Mouse (Mus musculus) neural tube, embryonic 12.5 days (tissue): ENCODE measurements around the gene Praf2. TPM values are rescaled to one million over a fixed set of nuclear protein-coding genes. Genes with fewer than 3 reads are reported as not detected.

Source experiments
- ATAC-seq: fragments of 200-750 bp; cut with Nextera tagmentation; 2 replicates; pipeline ENCODE4 v1.8.0; 2017; ENCODE audit warnings: low read depth, mild to moderate bottlenecking, moderate TSS enrichment, moderate library complexity; ENCODE audit not compliant: low FRiP score
- H3K27ac ChIP-seq: fragments of 300-500 bp; sonication (generic); 2 replicates; pipeline ENCODE4 v1.5.1; 2016
- H3K27me3 ChIP-seq: fragments of 300-500 bp; sonication (generic); replicated peaks from 2 replicates; pipeline ENCODE4 v1.6.1; 2016; ENCODE audit warnings: mild to moderate bottlenecking
- H3K36me3 ChIP-seq: fragments of 300-500 bp; sonication (generic); 2 replicates; pipeline ENCODE4 v1.6.1; 2016; ENCODE audit warnings: mild to moderate bottlenecking
- H3K4me1 ChIP-seq: fragments of 300-500 bp; sonication (generic); 2 replicates; pipeline ENCODE4 v1.6.1; 2016
- H3K4me2 ChIP-seq: fragments of 300-500 bp; sonication (generic); replicated peaks from 2 replicates; pipeline ENCODE4 v1.6.1; 2016; ENCODE audit warnings: mild to moderate bottlenecking
- H3K4me3 ChIP-seq: fragments of 300-500 bp; sonication (generic); 2 replicates; pipeline ENCODE4 v1.5.1; 2016
- H3K9ac ChIP-seq: fragments of 300-500 bp; sonication (generic); 2 replicates; pipeline ENCODE4 v1.6.1; 2016; ENCODE audit warnings: mild to moderate bottlenecking
- H3K9me3 ChIP-seq: fragments of 300-500 bp; sonication (generic); 2 replicates; pipeline ENCODE4 v1.6.1; 2016; ENCODE audit warnings: mild to moderate bottlenecking
- WGBS: fragments of 180-500 bp; shearing (Covaris S2); methylation state at CpG from one replicate; pipeline ENCODE4 v1.1.7; 2016; 5-methylcytosine and 5-hydroxymethylcytosine counted together
- polyA plus RNA-seq: library from polyadenylated mRNA; unstranded; fragments of >200 nt; fragmentation: Nextera tagmentation; extraction: Ambion mirVana; gene quantifications from 2 replicates; pipeline ENCODE4 v1.2.1, GENCODE M21; 2016

The Praf2 gene
- polyA plus RNA-seq, 1 experiment from 2014 or later, result 93.6 TPM

DNA sequence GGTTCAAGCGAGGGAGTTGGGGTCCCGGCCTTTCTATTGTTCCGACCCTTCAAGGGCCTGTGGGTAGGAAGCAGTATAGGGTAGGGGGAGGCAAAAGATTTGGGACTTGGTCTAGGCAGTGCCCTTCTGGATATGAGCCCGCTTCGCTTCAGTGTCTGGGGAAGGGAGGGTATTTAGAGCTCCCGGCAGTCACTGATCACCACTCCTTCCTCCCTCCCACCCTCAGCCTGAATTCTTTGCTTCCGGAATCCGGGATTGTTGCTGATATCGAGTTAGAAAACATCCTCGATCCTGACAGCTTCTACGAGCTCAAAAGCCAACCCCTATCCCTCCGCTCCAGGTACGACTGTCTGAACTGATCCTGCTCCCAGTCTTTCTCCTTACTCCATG lies 37.0 kb downstream of the Praf2 start:
- Histone ChIP-seq H3K27me3 (no peaks in the 10 kb centered on the region), H3K9ac (no peak overlapping the region; the same call in 1 of the 2 replicates), H3K27ac (no peak overlapping the region), H3K36me3 (peaks cover 22% of the 10 kb centered on the region; the same call in 1 of the 2 replicates), H3K9me3 (no peaks in the 10 kb centered on the region), H3K4me1 (peaks cover 9% of the 10 kb centered on the region; the same call in 1 of the 2 replicates), H3K4me2 (peak overlapping the region; percentile 69), H3K4me3 (peak overlapping the region; percentile 18)
- ATAC-seq, result no peak
- WGBS, result 18% methylated on average over 11 of the region's 13 CpGs

- ATAC-seq, result no peak
- WGBS, result 21% methylated on average over 11 of the region's 11 CpGs
- Histone ChIP-seq H3K4me2 (peak overlapping the region; percentile 69), H3K27ac (no peak overlapping the region), H3K4me3 (peak overlapping the region; percentile 18), H3K4me1 (peaks cover 9% of the 10 kb centered on the region; the same call in 1 of the 2 replicates), H3K27me3 (no peaks in the 10 kb centered on the region), H3K9me3 (no peaks in the 10 kb centered on the region), H3K36me3 (peaks cover 27% of the 10 kb centered on the region), H3K9ac (no peak overlapping the region)
Observed at GRCm38 (mm10) chrX:7765764-7766163, 37.5 kb downstream of the Praf2 start.

GRCm38 (mm10) chrX:7769302-7770017 lies 41.2 kb downstream of the Praf2 start:
- no peak overlapping the region for H3K27ac ChIP-seq
- no peaks in the 10 kb centered on the region for H3K27me3 ChIP-seq
- no peaks in the 10 kb centered on the region for H3K9me3 ChIP-seq
- 89% methylated on average over 7 of the region's 7 CpGs for WGBS
- peaks cover 9% of the 10 kb centered on the region; the same call in 1 of the 2 replicates for H3K4me1 ChIP-seq
- no peak overlapping the region for H3K4me3 ChIP-seq
- no peak overlapping the region for H3K4me2 ChIP-seq
- ATAC-seq, result no peak
- H3K36me3 ChIP-seq, result peaks cover 42% of the 10 kb centered on the region
- H3K9ac ChIP-seq, result no peak overlapping the region

DNA sequence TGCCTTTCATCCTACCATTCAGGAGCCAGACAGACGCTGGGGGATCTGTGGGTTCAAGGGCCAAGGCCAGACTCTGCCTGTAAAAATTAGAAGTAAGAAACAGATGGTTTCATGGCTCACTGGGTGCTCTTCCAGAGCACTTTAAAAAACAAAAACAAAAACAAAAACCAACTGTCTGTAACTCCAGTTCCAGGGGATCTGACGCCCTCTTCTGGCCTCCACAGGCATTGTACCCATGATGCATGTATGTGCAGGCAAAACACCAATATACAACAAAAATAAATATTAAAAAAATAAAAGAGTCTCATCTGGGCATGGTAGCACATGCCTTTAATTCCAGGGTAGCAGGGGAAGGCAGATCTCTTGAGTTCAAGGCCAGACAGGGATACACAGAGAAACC lies 44.5 kb downstream of the Praf2 start:
- Histone ChIP-seq H3K27me3 (no peaks in the 10 kb centered on the region), H3K9me3 (no peaks in the 10 kb centered on the region), H3K27ac (no peak overlapping the region), H3K9ac (no peak overlapping the region), H3K4me1 (no peaks in the 10 kb centered on the region), H3K4me2 (no peak overlapping the region), H3K36me3 (peaks cover 29% of the 10 kb centered on the region), H3K4me3 (no peak overlapping the region)
- WGBS, result 53% methylated on average over 2 of the region's 2 CpGs
- no peak for ATAC-seq

DNA sequence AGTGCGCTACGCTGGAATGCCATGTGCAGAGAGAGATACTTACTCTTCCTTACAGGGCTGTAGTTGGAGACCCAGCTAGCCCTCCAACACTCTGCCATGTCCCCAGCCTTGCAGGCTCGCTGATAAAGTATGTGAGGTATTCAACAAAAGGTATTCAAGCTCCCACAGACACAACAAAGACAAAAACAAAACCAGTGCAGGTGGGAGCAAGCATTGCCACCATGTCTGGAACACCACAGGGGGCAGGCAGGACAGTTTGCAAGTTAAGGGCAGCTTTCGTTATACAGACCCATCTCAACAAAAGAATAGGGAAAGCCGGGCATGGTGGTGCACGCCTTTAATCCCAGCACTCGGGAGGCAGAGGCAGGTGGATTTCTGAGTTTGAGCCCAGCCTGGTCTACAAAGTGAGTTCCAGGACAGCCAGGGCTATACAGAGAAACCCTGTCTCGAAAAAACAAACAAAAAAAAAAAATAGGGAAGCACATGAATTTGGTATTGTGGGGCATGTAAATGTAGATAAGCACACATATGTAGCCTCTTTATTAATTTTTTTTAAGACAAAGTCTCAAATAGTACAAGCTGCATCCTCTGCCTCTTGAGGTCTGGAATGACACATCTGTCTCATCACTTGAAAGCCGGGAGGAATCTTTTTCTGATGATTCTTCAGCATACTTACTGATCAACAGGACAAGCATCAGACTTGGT lies 47.4 kb downstream of the Praf2 start:
- no peaks in the 10 kb centered on the region for H3K4me1 ChIP-seq
- H3K36me3 ChIP-seq, result peaks cover 17% of the 10 kb centered on the region
- no peak overlapping the region for H3K9ac ChIP-seq
- no peak overlapping the region for H3K4me3 ChIP-seq
- no peak overlapping the region for H3K4me2 ChIP-seq
- H3K27ac ChIP-seq, result no peak overlapping the region
- ATAC-seq, result no peak
- H3K9me3 ChIP-seq, result no peaks in the 10 kb centered on the region
- 78% methylated on average over 9 of the region's 9 CpGs for WGBS
- no peaks in the 10 kb centered on the region for H3K27me3 ChIP-seq

GRCm38 (mm10) chrX:7776329-7777082 lies 48.3 kb downstream of the Praf2 start:
- Histone ChIP-seq H3K9ac (no peak overlapping the region), H3K9me3 (no peaks in the 10 kb centered on the region), H3K27me3 (no peaks in the 10 kb centered on the region), H3K4me1 (no peaks in the 10 kb centered on the region), H3K36me3 (peaks cover 13% of the 10 kb centered on the region), H3K4me2 (no peak overlapping the region), H3K27ac (no peak overlapping the region), H3K4me3 (no peak overlapping the region)
- 48% methylated on average over 8 of the region's 8 CpGs for WGBS
- peak; percentile 56; the same call in 1 of the 2 replicates for ATAC-seq

DNA sequence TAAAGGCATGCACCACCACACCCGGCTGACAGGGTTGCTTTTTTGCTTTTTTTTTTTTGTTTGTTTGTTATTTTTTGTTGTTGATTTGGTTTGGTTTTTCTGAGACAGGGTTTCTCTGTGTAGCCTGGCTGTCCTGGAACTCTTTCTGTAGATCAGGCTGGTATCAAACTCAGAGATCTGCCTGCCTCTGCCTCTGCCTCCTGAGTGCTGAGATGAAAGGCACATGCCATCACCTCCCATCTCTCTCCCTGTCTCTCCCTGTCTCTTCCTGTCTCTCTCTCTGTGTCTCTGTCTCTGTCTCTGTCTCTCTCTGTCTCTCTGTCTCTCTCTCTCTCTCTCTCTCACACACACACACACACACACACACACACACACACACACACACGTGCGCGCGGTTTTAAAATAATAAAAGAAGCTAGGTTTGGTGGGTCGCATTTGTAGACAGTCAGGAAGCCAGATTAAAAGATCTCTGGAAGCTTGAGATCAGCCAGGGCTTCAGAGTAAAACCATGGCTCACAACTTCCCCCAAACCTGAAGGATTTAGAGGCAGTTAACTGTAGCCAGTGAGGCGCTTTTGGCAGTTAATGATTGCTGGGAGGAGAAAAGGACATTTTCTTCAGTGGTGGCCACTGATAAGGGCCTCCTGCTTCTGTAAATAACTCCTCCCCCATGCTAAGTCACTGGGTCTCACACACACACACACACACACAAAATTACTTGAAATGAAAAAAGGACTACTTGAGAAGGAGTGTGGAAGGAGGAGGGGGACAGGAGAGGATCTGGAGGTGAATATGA lies 50.4 kb downstream of the Praf2 start:
- Histone ChIP-seq H3K4me1 (no peaks in the 10 kb centered on the region), H3K9me3 (no peaks in the 10 kb centered on the region), H3K36me3 (peaks cover 4% of the 10 kb centered on the region), H3K4me2 (no peak overlapping the region), H3K4me3 (no peak overlapping the region), H3K27me3 (no peaks in the 10 kb centered on the region), H3K9ac (no peak overlapping the region), H3K27ac (no peak overlapping the region)
- WGBS, result 77% methylated on average over 7 of the region's 7 CpGs
- no peak for ATAC-seq

DNA sequence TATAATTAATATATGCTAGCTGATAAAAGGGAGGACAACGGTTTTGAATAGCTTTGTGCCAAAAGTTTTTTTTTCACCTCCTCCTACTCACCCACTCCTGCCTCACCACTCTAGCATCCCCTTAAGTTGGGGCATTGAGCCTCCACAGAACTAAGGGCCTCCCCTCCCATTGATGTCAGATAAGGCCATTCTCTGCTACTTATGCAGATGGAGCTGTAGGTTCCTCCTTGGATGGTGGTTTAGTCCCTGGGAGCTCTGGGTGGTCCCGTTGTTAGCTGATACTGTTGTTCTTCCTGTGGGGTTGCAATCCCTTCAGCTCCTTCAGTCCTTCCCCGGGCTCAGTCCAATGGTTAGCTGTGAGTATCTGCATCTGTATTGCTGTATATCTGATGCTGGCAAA lies 51.1 kb downstream of the Praf2 start:
- no peak overlapping the region for H3K4me2 ChIP-seq
- H3K4me1 ChIP-seq, result no peaks in the 10 kb centered on the region
- 13% methylated on average over 3 of the region's 3 CpGs for WGBS
- no peaks in the 10 kb centered on the region for H3K36me3 ChIP-seq
- no peak for ATAC-seq
- H3K4me3 ChIP-seq, result no peak overlapping the region
- H3K9ac ChIP-seq, result no peak overlapping the region
- H3K27me3 ChIP-seq, result no peaks in the 10 kb centered on the region
- H3K9me3 ChIP-seq, result no peaks in the 10 kb centered on the region
- no peak overlapping the region for H3K27ac ChIP-seq

Other genes with a start within 250 kb of the Praf2 start
- 0.06 and 0.09 TPM in 2 replicates for gene Foxp3, start 154.8 kb upstream of the Praf2 start, polyA plus RNA-seq
- 4.6 and 5.3 TPM in 2 replicates for gene Ppp1r3f, start 154.2 kb upstream of the Praf2 start, polyA plus RNA-seq
- 30.2 and 30.6 TPM in 2 replicates for gene Ccdc22, start 122.9 kb upstream of the Praf2 start, polyA plus RNA-seq
- 0.47 TPM in 1 of 2 replicates, not detected in the other for gene Cacna1f, start 121.4 kb upstream of the Praf2 start, polyA plus RNA-seq
- 62.2 and 71.0 TPM in 2 replicates for gene Syp, start 90.0 kb upstream of the Praf2 start, polyA plus RNA-seq
- 2.4 and 3.0 TPM in 2 replicates for gene Prickle3, start 71.2 kb upstream of the Praf2 start, polyA plus RNA-seq
- gene Plp2, start 57.0 kb upstream of the Praf2 start, polyA plus RNA-seq, result 31.2 and 34.6 TPM in 2 replicates
- 0.09 TPM in 1 of 2 replicates, not detected in the other for gene Magix, start 47.2 kb upstream of the Praf2 start, polyA plus RNA-seq
- gene Gpkow, start 31.3 kb upstream of the Praf2 start, polyA plus RNA-seq, result 44.1 and 46.6 TPM in 2 replicates
- 26.2 and 27.8 TPM in 2 replicates for gene Wdr45, start 14.1 kb upstream of the Praf2 start, polyA plus RNA-seq
- not detected in 2 replicates for gene Gm45208, start 6.2 kb upstream of the Praf2 start, polyA plus RNA-seq
- 34.8 and 38.7 TPM in 2 replicates for gene Ccdc120, start 22.5 kb downstream of the Praf2 start, polyA plus RNA-seq
- gene Tfe3, start 34.1 kb downstream of the Praf2 start, polyA plus RNA-seq, result 32.9 and 35.5 TPM in 2 replicates
- gene Gripap1, start 61.3 kb downstream of the Praf2 start, polyA plus RNA-seq, result 73.3 and 81.4 TPM in 2 replicates
- gene Kcnd1, start 93.8 kb downstream of the Praf2 start, polyA plus RNA-seq, result 1.5 and 2.3 TPM in 2 replicates
- 68.6 and 72.3 TPM in 2 replicates for gene Otud5, start 112.9 kb downstream of the Praf2 start, polyA plus RNA-seq
- 9.3 and 12.8 TPM in 2 replicates for gene Pim2, start 149.8 kb downstream of the Praf2 start, polyA plus RNA-seq
- gene Slc35a2, start 155.6 kb downstream of the Praf2 start, polyA plus RNA-seq, result 35.4 and 36.5 TPM in 2 replicates
- 179 and 180 TPM in 2 replicates for gene Pqbp1, start 170.8 kb downstream of the Praf2 start, polyA plus RNA-seq
- gene Timm17b, start 170.9 kb downstream of the Praf2 start, polyA plus RNA-seq, result 143 and 147 TPM in 2 replicates
- not detected in 2 replicates for gene Gm10491, start 179.4 kb downstream of the Praf2 start, polyA plus RNA-seq
- not detected in 2 replicates for gene Gm10490, start 181.1 kb downstream of the Praf2 start, polyA plus RNA-seq
- 137 and 142 TPM in 2 replicates for gene Pcsk1n, start 191.4 kb downstream of the Praf2 start, polyA plus RNA-seq
- gene Eras, start 200.2 kb downstream of the Praf2 start, polyA plus RNA-seq, result not detected in 2 replicates
- gene Hdac6, start 219.4 kb downstream of the Praf2 start, polyA plus RNA-seq, result 56.8 and 60.8 TPM in 2 replicates
- gene Gata1, start 249.6 kb downstream of the Praf2 start, polyA plus RNA-seq, result 1.2 and 1.5 TPM in 2 replicates